Mouse (Mus musculus) layer of hippocampus, adult 2 months (tissue): ENCODE data around the gene Tbc1d16. TPM values are rescaled to one million over a fixed set of nuclear protein-coding genes. Genes with fewer than 3 reads are reported as not detected.

Source experiments
- DNase-seq, 2 experiments: peaks; one replicate each; pipeline ENCODE4 v3.0.0; 2022; ENCODE audit warnings: low spot score in 2 of 2
- H3K27ac ChIP-seq: fragments of 200-600 bp; 2 replicates; pipeline ENCODE4 v1.8.1; 2022
- H3K4me3 ChIP-seq: fragments of 200-600 bp; 2 replicates; pipeline ENCODE4 v1.8.1; 2022; ENCODE audit warnings: mild to moderate bottlenecking
- CTCF ChIP-seq: fragments of 200-600 bp; conservative IDR thresholded peaks from 2 replicates; pipeline ENCODE4 v1.8.1; 2022; ENCODE audit warnings: antibody characterized with exemption, mild to moderate bottlenecking, moderate library complexity
- total RNA-seq, 2 experiments: library from RNA; stranded (reverse); gene quantifications; 2 replicates each; pipeline ENCODE4 v1.2.3; 2021

Tbc1d16 gene
- total RNA-seq, 2 experiments from 2014 or later: 44.0 to 44.1 TPM

DNA sequence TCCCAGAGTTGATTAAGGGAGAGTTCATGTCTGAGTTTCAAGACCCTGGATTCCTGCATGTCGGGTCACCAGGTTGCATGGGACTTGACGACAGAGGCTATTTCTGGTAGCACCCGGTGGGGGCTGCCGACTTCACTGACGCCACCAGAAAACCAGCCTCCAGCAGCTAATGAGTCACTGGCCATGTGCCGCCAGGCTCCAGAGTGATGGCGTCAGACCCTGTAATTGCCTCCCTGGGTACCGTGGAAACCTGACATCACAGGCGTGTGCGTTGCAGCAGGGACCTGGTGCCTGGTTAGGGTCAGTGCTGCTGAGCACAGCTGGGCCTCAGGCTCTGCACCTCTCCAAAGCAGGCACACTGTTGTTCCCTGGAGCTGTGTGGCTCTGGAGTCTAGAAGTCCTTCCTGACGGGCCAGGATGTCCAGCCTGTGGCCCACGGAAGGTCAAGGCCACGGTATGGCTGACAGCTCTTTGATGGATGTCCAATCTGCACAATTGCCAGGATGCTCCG, 75.9 kb downstream of the Tbc1d16 start:
- no peak for TF ChIP-seq CTCF
- no peak overlapping the region for H3K4me3 ChIP-seq
- no peak for DNase-seq
- no peak overlapping the region for H3K27ac ChIP-seq

DNA sequence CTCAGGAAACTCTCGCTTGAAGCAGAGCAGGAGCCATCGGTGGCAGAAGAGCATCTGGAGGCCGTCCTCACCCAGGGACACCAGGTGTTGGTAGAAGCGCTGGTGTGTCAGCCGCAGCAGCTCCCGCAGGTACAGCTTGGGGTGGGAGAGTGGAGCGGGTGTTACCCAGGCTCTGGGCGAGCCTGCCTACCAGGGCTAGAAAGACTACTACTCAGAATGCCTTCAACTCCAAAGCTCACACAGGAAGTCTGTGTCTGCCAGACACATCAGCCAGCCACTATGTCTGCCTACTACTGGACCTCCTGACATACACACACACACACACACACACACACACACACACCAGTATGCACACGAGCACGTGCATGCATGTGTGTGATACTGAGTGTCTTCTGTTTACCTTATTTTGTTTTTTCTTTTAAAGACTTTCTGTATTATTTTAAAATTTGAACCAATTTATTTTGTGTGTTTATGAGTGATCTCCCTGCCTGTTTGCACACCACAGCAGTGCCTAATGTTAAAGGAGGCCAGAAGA, 77.2 kb downstream of the Tbc1d16 start:
- no peak for DNase-seq
- TF ChIP-seq CTCF: no peak
- H3K27ac ChIP-seq: no peak overlapping the region
- H3K4me3 ChIP-seq: no peak overlapping the region

DNA sequence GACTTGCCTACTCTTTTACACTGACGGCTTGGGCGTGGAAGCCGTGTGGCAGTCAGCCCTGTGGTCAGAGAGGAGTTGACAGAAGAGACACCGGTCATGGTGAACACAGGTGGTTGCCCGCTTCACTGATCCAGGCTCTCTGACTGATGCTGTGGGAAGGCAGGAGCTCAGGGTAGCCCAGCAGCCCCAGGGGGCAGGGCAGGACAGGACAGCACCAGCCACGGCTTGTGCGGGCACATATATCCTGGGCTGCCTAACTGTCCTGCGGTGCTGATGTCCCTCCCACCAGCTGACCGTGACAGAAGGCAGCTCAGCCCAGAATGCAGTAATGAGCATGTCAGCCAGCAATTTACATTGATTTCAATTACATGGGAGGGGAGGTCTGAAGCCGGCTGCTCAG, 77.9 kb downstream of the Tbc1d16 start:
- no peak for DNase-seq
- no peak overlapping the region for H3K27ac ChIP-seq
- TF ChIP-seq CTCF: no peak
- no peak overlapping the region for H3K4me3 ChIP-seq

DNA sequence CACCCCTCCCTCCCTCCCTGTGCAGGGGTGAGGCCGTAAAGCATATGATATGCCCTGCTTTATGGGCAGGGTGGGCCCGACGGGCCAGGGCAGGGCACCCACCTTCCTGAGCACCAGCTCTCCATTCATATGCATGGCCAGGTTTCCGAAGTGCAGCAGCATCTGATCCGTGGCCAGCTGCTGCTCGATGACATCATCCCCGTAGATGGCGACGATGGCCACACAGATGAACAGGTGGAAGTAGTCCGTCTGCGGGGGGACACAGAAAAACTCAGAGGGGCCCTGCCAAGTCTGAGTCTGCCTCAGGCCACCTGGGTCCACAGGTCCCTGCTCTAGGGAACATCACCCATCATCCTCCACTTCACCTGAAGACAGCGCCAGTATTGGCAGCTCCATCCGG, 79.5 kb downstream of the Tbc1d16 start:
- no peak for TF ChIP-seq CTCF
- Histone ChIP-seq H3K4me3 (no peak overlapping the region), H3K27ac (no peak overlapping the region)
- no peak for DNase-seq

DNA sequence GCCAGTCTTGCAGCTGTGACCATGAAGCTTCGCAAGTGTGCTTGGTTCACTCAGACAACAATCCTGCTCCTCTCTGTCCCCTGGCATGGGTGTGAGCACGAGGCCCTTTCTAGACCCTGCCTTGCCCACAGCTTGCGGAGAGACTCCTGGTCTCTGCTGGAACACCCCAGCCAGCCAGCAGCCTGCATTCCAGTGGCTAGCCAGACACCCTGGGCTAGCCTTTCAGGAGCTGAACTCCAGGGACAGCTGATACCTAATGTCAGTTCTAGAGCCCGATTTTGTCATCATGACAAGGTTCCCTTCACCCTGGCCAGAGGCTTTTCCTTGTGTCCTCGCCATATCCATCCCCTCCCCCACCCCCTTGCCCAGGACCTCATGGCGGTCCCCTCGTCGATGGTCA, 81.1 kb downstream of the Tbc1d16 start:
- Histone ChIP-seq H3K27ac (no peak overlapping the region), H3K4me3 (no peak overlapping the region)
- DNase-seq: no peak
- no peak for TF ChIP-seq CTCF

DNA sequence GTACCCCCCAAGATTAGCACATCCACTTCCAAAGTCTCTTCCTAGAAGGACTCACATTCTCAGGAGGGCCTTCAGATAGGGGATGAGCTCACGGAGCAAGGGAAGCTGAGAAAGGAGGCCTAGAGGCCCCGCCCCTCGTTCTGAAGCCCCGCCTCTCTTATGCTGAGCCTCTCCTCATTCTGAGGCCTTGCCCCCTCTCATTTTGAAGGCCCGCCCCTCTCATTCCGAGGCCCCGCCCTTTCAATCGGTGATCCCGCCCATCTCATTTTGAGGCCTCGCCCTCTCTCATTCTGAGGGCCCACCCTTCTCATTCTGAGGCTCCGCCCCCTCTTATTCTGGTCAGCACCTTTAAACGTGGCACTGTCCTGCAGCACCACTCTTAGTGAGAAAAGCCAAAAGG, 82.2 kb downstream of the Tbc1d16 start:
- no peak for DNase-seq
- TF ChIP-seq CTCF: no peak
- no peak overlapping the region for H3K27ac ChIP-seq
- no peak overlapping the region for H3K4me3 ChIP-seq

DNA sequence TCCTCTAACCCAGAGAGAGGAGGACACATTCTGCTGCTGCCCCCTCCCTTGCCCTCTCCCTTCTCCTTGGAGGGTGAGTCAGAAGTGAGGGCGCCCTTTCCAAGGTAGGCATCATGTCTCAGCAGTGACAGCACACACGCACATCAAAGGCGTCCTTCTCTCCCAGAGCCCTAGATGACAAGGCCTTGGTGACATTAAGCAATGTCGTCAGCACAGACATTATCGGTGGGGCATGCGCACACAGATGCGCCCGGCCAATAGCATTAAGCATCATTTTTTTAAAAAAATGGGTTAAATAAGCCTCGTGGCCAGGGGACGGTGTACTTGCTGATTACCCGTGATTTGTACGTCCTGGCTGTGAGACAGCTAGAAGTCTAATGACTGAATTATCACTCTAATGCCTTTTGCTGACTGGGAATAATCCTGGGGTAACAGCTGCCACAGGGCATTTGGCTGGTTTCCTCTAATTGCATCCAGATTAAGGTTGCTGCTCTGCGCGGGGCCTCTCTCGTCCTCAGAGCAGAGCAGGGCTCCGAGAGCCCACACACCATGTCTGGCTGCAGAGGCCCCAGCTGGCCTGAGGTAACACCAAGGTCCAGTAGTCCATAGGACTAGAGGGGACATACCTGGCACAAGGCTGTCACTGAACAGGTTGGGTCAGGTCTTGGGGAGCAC, 83.4 kb downstream of the Tbc1d16 start:
- H3K4me3 ChIP-seq: no peak overlapping the region
- DNase-seq: no peak
- no peak overlapping the region for H3K27ac ChIP-seq
- TF ChIP-seq CTCF: no peak

DNA sequence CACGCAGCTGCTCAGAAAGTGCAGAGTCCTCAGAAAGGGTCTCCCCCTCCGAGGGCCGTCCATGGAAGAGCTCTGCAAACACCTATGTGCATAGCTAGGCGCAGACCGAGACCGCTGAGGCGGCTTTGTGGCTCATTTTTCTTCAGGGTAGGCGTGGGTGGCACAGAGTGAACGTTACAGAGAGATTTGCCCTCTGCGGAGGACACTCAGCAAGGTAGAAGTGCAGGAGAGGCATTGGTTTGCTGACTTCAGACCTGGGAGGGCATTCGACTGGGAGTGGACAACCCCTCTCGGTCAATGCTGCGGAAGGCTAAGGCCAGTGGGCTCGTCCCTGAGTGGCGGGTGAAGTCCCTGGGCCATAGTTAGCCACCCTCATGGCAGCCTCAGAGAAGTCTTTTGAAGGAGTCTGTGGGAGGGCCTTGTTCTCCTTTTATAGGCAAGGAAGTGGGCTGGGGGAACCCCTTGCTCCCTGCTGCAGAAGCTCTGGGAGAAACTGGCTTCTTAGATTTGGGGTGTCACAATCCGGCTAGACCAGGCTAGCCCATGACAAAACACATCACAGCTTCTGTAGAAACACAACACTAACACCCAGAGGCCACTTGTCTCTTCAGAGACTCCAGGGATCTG, 84.8 kb downstream of the Tbc1d16 start:
- no peak overlapping the region for H3K27ac ChIP-seq
- TF ChIP-seq CTCF: no peak
- no peak overlapping the region for H3K4me3 ChIP-seq
- no peak for DNase-seq

DNA sequence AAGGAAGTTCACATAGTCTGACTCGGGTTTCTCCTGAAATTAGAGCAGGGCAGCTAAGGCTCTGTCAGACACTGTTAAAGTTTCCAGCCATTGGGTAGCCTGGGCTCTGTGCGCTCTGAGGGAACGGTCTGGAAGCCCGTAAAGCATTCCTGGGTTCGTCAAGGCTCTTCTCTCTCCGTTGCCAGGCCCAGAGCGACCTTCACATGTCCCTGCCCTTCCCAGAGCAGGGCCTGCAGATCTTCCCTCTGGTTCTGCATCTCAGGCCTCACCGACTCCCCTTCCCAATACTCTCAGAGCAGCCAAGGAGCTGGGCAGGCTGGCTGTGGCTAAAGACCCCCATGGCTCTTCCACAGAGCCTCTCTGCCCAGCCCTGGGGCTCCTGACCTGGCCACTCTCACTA, 85.7 kb downstream of the Tbc1d16 start:
- no peak for TF ChIP-seq CTCF
- no peak overlapping the region for H3K27ac ChIP-seq

DNA sequence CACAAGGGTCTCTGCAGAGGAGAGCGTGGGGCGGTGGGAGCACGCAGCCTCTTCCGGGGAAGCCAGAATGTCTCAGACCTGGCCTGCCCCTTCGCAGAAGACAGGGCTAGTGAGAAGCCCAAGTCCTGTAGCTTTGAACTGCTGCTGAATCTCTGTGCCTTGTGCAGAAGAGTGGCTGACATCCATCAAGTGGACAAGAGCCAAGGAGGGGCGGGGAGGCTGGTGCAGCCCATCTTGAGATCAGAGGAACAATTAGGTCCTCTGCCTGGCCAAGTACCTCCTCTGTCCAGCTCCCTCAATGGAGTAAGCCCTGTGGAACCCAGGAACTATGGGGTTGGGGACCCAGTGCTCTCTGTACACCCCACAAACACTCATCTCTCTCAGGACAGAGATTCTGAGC, 89.3 kb downstream of the Tbc1d16 start:
- H3K27ac ChIP-seq: no peak overlapping the region
- no peak for DNase-seq
- H3K4me3 ChIP-seq: no peak overlapping the region
- no peak for TF ChIP-seq CTCF

More for the DNA sequence above, 85.7 kb downstream of the Tbc1d16 start:
- H3K4me3 ChIP-seq: no peak overlapping the region
- DNase-seq: no peak

DNA sequence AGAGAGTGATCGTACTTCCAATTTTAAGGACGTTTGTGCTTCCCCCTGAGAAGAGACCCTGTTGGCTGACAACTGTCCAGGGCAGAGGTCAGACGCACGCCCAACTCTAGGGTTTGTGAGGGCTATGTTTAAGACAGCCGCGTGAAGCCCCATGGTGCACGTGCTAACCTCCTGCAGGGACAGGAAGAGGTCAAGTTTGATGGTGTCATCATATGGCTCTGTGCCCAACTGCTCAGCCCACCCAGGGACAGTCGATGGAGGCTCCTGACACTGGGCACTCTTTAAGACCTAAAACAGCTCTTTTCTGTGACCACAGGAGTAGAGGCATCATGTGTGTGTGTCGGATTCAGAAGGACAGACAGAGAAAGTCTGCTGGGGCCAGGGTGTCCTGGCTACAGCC, 90.1 kb downstream of the Tbc1d16 start:
- TF ChIP-seq CTCF: no peak
- no peak for DNase-seq
- H3K27ac ChIP-seq: no peak overlapping the region
- no peak overlapping the region for H3K4me3 ChIP-seq

DNA sequence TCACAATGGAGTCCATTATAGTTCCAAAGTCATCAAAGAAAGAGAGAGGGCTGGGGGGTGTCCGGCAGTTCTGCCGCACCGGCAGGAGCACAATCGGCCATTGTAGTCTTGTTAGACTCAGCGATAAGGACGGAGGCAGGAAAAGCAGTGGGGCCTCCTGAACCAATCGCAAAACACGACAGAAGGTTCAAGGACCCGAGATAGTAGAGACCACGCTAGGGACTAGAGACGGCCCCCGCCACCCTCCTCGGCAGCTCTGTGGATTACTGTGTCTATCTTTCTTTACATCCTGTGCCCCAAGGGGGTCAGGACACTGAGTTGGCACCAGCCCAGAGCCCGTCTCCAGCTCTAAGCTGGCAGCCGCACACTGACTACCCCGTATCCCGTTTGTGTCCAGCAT, 93.7 kb downstream of the Tbc1d16 start:
- H3K27ac ChIP-seq: no peak overlapping the region
- H3K4me3 ChIP-seq: no peak overlapping the region
- no peak for DNase-seq
- no peak for TF ChIP-seq CTCF

DNA sequence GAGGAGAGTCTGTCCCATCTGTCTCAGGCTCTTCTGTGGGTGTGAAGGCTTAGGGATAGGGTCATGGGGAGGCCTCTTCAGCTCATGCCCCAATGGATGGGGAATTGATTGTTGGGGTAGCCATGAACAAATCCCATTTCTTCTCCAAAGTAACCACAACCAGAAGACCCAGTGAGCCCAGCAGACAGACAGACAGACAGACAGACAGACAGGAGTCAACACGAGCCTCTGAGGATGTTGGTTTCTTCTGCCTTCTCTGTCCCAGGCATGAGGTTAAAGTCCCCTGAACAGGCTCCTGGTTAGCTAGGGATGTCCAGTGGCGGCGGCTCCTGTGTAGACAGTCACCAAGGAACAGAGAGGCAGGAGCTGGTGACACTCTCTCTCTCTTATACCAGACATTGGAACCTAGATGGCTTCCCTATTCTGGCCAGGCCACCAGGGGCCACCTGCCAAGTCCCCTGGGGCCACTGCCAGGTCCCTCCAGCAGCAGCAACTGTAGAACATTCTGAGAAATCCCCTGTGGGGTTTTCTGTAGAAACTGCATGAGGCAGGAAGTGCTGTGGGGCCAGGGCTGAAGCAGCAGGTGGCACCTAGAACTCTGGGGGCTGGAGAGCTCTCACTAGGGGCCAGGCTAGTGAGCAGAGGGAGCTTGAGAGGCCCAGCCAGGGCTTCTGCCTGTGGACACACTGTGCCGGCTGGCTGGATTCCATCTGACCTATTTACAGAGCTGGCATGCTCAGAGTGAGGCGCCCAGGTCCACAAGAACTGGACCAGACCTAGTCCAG, 94.7 kb downstream of the Tbc1d16 start:
- Histone ChIP-seq H3K27ac (no peak overlapping the region; the same call in 1 of the 2 replicates), H3K4me3 (no peak overlapping the region)
- peak; percentile 27 to 29 for DNase-seq
- TF ChIP-seq CTCF: 0 out of 2 replicates have a peak, but pooled peaks have one; percentile 4
